Mouse (Mus musculus): ENCODE results near the gene Tgm2.

Gene Tgm2

DNA sequence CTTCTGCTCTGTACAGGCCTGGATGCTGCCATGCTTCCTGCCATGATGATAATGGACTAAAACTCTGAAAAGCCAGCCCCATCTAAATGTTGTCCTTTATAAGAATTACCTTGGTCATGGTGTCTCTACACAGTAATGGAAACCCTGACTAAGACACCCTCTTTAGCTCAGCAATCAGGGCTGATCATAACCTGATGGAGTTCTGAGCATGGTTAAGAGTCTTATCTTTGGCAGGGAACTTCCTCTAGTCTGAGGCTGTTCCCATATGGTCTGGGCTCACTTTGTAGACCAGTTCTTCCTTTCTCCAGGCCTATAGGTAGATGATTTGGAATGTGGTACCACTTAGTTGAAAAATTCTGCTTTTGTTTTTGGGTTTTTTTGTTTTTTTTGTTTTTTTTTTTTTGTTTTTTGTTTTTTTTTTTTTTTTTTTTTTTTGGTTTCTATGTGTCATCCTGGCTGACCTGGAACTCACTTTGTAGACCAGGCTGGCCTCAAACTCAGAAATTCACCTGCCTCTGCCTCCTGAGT, 77.7 kb downstream of the Tgm2 start:
- no peak for DNase-seq (ENCODE audit: low read depth)

DNA sequence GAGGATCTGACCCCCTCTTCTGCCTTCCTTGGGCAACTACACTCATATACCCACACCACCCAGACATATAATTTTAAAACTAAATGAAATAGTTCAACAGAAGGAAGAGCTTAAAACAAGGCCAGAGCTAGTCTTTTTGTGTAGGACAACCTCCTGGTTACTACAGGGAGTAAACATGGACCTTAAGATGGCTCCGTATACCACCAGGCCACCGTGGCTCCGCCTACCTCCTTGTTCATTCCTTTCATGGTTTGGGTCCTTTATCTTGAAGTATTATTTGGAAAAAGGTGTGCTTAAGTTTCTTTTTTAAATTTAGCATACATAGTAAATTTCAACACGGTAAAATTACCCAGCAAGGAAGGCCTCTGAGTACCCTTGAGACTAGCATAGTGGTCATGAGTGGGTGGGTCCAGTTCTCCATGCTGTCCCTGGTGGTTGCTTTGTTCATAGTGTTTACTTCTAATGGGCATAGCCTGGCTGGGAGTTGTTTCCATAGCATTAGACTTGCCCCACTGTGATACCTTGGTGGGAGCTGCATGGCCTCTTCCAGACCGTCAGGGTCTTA, 78.9 kb downstream of the Tgm2 start:
- DNase-seq (ENCODE audit: low read depth) = no peak

DNA sequence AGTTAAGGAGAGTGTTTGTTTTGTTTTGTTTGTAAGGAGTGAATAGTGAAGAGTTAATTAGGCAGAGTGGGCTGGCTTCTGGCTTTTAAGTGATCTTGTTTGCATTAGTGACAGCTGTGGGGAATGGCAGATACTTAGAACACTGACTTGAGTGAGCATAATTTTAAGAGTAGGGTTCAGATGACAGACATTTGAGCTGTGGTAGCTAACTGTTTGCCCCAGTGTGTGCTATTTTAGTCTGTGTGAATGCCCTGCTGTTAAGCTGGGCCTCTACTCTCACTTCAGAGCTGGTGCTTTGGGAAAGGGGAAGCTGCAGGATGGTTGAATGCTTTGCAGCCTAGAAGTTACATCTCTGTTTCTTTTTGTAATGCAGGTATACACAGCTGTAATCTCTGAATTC, 79.8 kb downstream of the Tgm2 start:
- no peak for DNase-seq (ENCODE audit: low read depth)

All from naive thymus-derived CD4-positive, alpha-beta T cell, adult 2 months (primary cell).